Mouse (Mus musculus) layer of hippocampus, adult 11-12 months (tissue): ENCODE measurements around the gene Rps27.
A peak's percentile ranks its signal among the peaks of the same experiment; 100 is the strongest.

Experiments
- DNase-seq: peaks from one replicate; pipeline ENCODE4 v3.0.0; 2022; ENCODE audit warnings: low spot score

Gene Rps27

GRCm38 (mm10) chr3:90231075-90231474 lies 17.6 kb upstream of the Rps27 start:
- no peak for DNase-seq

GRCm38 (mm10) chr3:90224331-90224730 lies 10.9 kb upstream of the Rps27 start:
- DNase-seq, result no peak

- DNase-seq, result no peak
Observed at GRCm38 (mm10) chr3:90222941-90223340, 9.5 kb upstream of the Rps27 start.

GRCm38 (mm10) chr3:90222455-90222854 lies 9.0 kb upstream of the Rps27 start:
- DNase-seq, result no peak

- no peak for DNase-seq
Observed at GRCm38 (mm10) chr3:90221123-90221522, 7.7 kb upstream of the Rps27 start.

GRCm38 (mm10) chr3:90220531-90220951 lies 7.1 kb upstream of the Rps27 start:
- DNase-seq, result peak; percentile 53

GRCm38 (mm10) chr3:90220088-90220487 lies 6.6 kb upstream of the Rps27 start:
- DNase-seq, result peak; percentile 67

GRCm38 (mm10) chr3:90215825-90216380 lies 2.5 kb upstream of the Rps27 start:
- no peak for DNase-seq

GRCm38 (mm10) chr3:90213956-90214684 lies 669 bp upstream of the Rps27 start:
- peak; percentile 24 for DNase-seq

- no peak for DNase-seq
Observed at GRCm38 (mm10) chr3:90212723-90213122, 728 bp downstream of the Rps27 start.

GRCm38 (mm10) chr3:90211475-90212398 lies 1.7 kb downstream of the Rps27 start:
- no peak for DNase-seq

GRCm38 (mm10) chr3:90209908-90210566 lies 3.4 kb downstream of the Rps27 start:
- DNase-seq, result no peak

- DNase-seq, result no peak
Observed at GRCm38 (mm10) chr3:90208662-90209061, 4.8 kb downstream of the Rps27 start.

GRCm38 (mm10) chr3:90204582-90204981 lies 8.9 kb downstream of the Rps27 start:
- DNase-seq, result no peak

- DNase-seq, result no peak
Observed at GRCm38 (mm10) chr3:90203619-90204018, 9.8 kb downstream of the Rps27 start.

GRCm38 (mm10) chr3:90202884-90203283 lies 10.6 kb downstream of the Rps27 start:
- DNase-seq, result no peak

GRCm38 (mm10) chr3:90197548-90197947 lies 15.9 kb downstream of the Rps27 start:
- no peak for DNase-seq

GRCm38 (mm10) chr3:90195644-90196043 lies 17.8 kb downstream of the Rps27 start:
- no peak for DNase-seq

GRCm38 (mm10) chr3:90194759-90195158 lies 18.7 kb downstream of the Rps27 start:
- DNase-seq, result no peak

- no peak for DNase-seq
Observed at GRCm38 (mm10) chr3:90190859-90191510, 22.5 kb downstream of the Rps27 start.

GRCm38 (mm10) chr3:90183581-90183980 lies 29.9 kb downstream of the Rps27 start:
- no peak for DNase-seq

GRCm38 (mm10) chr3:90179566-90179965 lies 33.9 kb downstream of the Rps27 start:
- no peak for DNase-seq
